Mouse (Mus musculus) CH12.LX (cell line): ENCODE results near the gene Ccdc88c. TPM values are rescaled to one million over a fixed set of nuclear protein-coding genes. Genes with fewer than 3 reads are reported as not detected.

Experiments
- DNase-seq: peaks from one replicate; pipeline ENCODE4 v3.0.0-alpha.2; 2013; ENCODE audit errors: extremely low read depth
- H3K27ac ChIP-seq: 2 replicates; pipeline ENCODE4 v1.5.1; 2012; ENCODE audit warnings: low read depth, mild to moderate bottlenecking, control low read depth, moderate library complexity; ENCODE audit not compliant: insufficient read depth
- H3K27me3 ChIP-seq: replicated peaks from 2 replicates; pipeline ENCODE3; 2012; ENCODE audit warnings: inconsistent platforms
- H3K36me3 ChIP-seq, 2 experiments: replicated peaks in 1 of 2; 2 replicates each; pipeline versions ENCODE3 to v1.6.1; 2012; ENCODE audit warnings: inconsistent platforms in 1 of 2, low read length in 1 of 2, mild to moderate bottlenecking in 1 of 2, mixed read lengths in 1 of 2, moderate library complexity in 1 of 2; ENCODE audit not compliant: control insufficient read depth in 1 of 2, insufficient read depth in 1 of 2
- H3K4me1 ChIP-seq, 2 experiments: 2 replicates each; pipeline ENCODE4 v1.6.1; 2012; ENCODE audit warnings: inconsistent platforms in 1 of 2, moderate library complexity in 1 of 2; ENCODE audit not compliant: insufficient read depth in 2 of 2, control insufficient read depth in 1 of 2
- H3K4me2 ChIP-seq: 2 replicates; pipeline ENCODE4 v1.6.1; 2012; ENCODE audit warnings: low read depth, mild to moderate bottlenecking, control low read depth; ENCODE audit not compliant: poor library complexity, insufficient read depth, severe bottlenecking
- H3K4me3 ChIP-seq, 3 experiments: fragments of 150-350 bp in 1 of 3; sonication (generic) in 1 of 3; replicated peaks in 1 of 3; 2 replicates each; pipeline versions ENCODE3 to v1.5.1; 2011 to 2012; ENCODE audit warnings: low read depth in 2 of 3, low read length in 2 of 3, mild to moderate bottlenecking in 2 of 3, moderate library complexity in 2 of 3, control low read depth in 1 of 3, improper control_type of control experiment in 1 of 3, inconsistent platforms in 1 of 3, mixed read lengths in 1 of 3; ENCODE audit not compliant: poor library complexity in 1 of 3
- H3K79me2 ChIP-seq: replicated peaks from 2 replicates; pipeline ENCODE4 v1.6.1; 2012; ENCODE audit warnings: mild to moderate bottlenecking, moderate library complexity; ENCODE audit not compliant: control insufficient read depth, poor library complexity, insufficient read depth, severe bottlenecking; ENCODE audit errors: extremely low read depth
- H3K9ac ChIP-seq: 2 replicates; pipeline ENCODE4 v1.6.1; 2012; ENCODE audit warnings: low read depth, mild to moderate bottlenecking, control low read depth, moderate library complexity; ENCODE audit not compliant: insufficient read depth
- H3K9me3 ChIP-seq: replicated peaks from 2 replicates; pipeline ENCODE3; 2012; ENCODE audit warnings: low read length, inconsistent platforms, mixed read lengths
- CHD1 ChIP-seq: IDR thresholded peaks from 2 replicates; pipeline ENCODE4 v1.6.1; 2012; ENCODE audit warnings: low read depth, low read length, improper control_type of control experiment, inconsistent platforms
- CTCF ChIP-seq, 2 experiments: IDR thresholded peaks in 1 of 2; conservative IDR thresholded peaks in 1 of 2; 2 replicates each; pipeline ENCODE4 v1.5.1; 2011 to 2012; ENCODE audit warnings: low read depth in 2 of 2, low read length in 2 of 2, improper control_type of control experiment in 1 of 2, inconsistent platforms in 1 of 2, mild to moderate bottlenecking in 1 of 2, moderate library complexity in 1 of 2
- E2F4 ChIP-seq: IDR thresholded peaks from 2 replicates; pipeline ENCODE4 v1.6.1; 2011; ENCODE audit warnings: low read depth, low read length, improper control_type of control experiment; ENCODE audit not compliant: insufficient replicate concordance
- JUND ChIP-seq: conservative IDR thresholded peaks from 2 replicates; pipeline ENCODE4 v1.6.1; 2011; ENCODE audit warnings: low read depth, low read length, improper control_type of control experiment
- KAT2A ChIP-seq: IDR thresholded peaks from 2 replicates; pipeline ENCODE4 v1.6.1; 2012; ENCODE audit warnings: low read length, improper control_type of control experiment, inconsistent platforms; ENCODE audit not compliant: insufficient replicate concordance
- MAFK ChIP-seq: IDR thresholded peaks from 2 replicates; pipeline ENCODE4 v1.6.1; 2011; ENCODE audit warnings: low read length, improper control_type of control experiment; ENCODE audit not compliant: insufficient replicate concordance
- MAZ ChIP-seq: IDR thresholded peaks from 2 replicates; pipeline ENCODE4 v1.6.1; 2012; ENCODE audit warnings: low read depth, mild to moderate bottlenecking, inconsistent platforms, low read length, improper control_type of control experiment, moderate library complexity
- MXI1 ChIP-seq: IDR thresholded peaks from 2 replicates; pipeline ENCODE4 v1.6.1; 2011; ENCODE audit warnings: mild to moderate bottlenecking, low read depth, low read length, improper control_type of control experiment
- MYC ChIP-seq: IDR thresholded peaks from 2 replicates; pipeline ENCODE4 v1.6.1; 2011; ENCODE audit warnings: low read depth, mild to moderate bottlenecking, improper control_type of control experiment, low read length
- NELFE ChIP-seq: IDR thresholded peaks from 2 replicates; pipeline ENCODE4 v1.6.1; 2011; ENCODE audit warnings: low read depth, low read length, improper control_type of control experiment
- NRF1 ChIP-seq: IDR thresholded peaks from 2 replicates; pipeline ENCODE4 v1.6.1; 2014; ENCODE audit warnings: low read depth, mild to moderate bottlenecking, inconsistent platforms, low read length, improper control_type of control experiment, moderate library complexity
- POLR2A ChIP-seq: IDR thresholded peaks from 2 replicates; pipeline ENCODE4 v1.6.1; 2011; ENCODE audit warnings: low read depth, mild to moderate bottlenecking, improper control_type of control experiment, low read length
- SIN3A ChIP-seq: IDR thresholded peaks from 2 replicates; pipeline ENCODE4 v1.6.1; 2012; ENCODE audit warnings: low read length, improper control_type of control experiment, inconsistent platforms
- SMC3 ChIP-seq: IDR thresholded peaks from 2 replicates; pipeline ENCODE4 v1.6.1; 2011; ENCODE audit warnings: low read depth, low read length, improper control_type of control experiment
- TBP ChIP-seq: conservative IDR thresholded peaks from 2 replicates; pipeline ENCODE4 v1.6.1; 2011; ENCODE audit warnings: low read depth, low read length, improper control_type of control experiment
- TCF12 ChIP-seq: IDR thresholded peaks from 2 replicates; pipeline ENCODE4 v1.6.1; 2014; ENCODE audit warnings: low read depth, mild to moderate bottlenecking, inconsistent platforms, low read length, improper control_type of control experiment
- USF1 ChIP-seq: IDR thresholded peaks from 2 replicates; pipeline ENCODE4 v1.6.1; 2014; ENCODE audit warnings: low read depth, mild to moderate bottlenecking, inconsistent platforms, low read length, improper control_type of control experiment
- USF2 ChIP-seq: conservative IDR thresholded peaks from 2 replicates; pipeline ENCODE4 v1.6.1; 2011; ENCODE audit warnings: low read depth, low read length, improper control_type of control experiment
- ZKSCAN1 ChIP-seq: IDR thresholded peaks from 2 replicates; pipeline ENCODE4 v1.6.1; 2012; ENCODE audit warnings: low read depth, inconsistent platforms, low read length, improper control_type of control experiment, borderline replicate concordance
- ZMIZ1 ChIP-seq: IDR thresholded peaks from 2 replicates; pipeline ENCODE4 v1.6.1; 2012; ENCODE audit warnings: low read depth, mild to moderate bottlenecking, inconsistent platforms, low read length, improper control_type of control experiment
- ZNF384 ChIP-seq: IDR thresholded peaks from 2 replicates; pipeline ENCODE4 v1.6.1; 2012; ENCODE audit warnings: low read depth, low read length, improper control_type of control experiment, inconsistent platforms
- dilution Hi-C: fragments of 300-500 bp; cut with MboI; formaldehyde crosslinking; loops from 2 replicates; pipeline ENCODE4 v1.14.3; 2020; ENCODE audit warnings: low sequenced_read_pairs; ENCODE audit not compliant: extremely low pct_unique_long_range_greater_than_20kb, extremely low pct_ligation_motif_present
- in situ Hi-C: fragments of 300-500 bp; cut with MboI; formaldehyde crosslinking; loops from 3 replicates; pipeline ENCODE4 v1.14.3; 2019; ENCODE audit warnings: low sequenced_read_pairs, low pct_ligation_motif_present, low pct_unique_long_range_greater_than_20kb, mixed read lengths
- polyA plus RNA-seq: library from polyadenylated mRNA; unstranded; fragments of >175 nt; gene quantifications from 2 replicates; pipeline ENCODE4 v1.2.1, GENCODE M21; 2012; ENCODE audit warnings: low read depth; ENCODE audit not compliant: insufficient read length
- total RNA-seq, 2 experiments: library from RNA; depleted of rRNA; stranded (reverse); fragments of 300-350 nt in 1 of 2; fragments of >200 nt in 1 of 2; gene quantifications; 2 replicates each; pipeline ENCODE4 v1.2.3; 2012 to 2014

Ccdc88c gene
- total and polyA plus RNA-seq, 3 experiments: 20.3 to 32.7 (median 24.9) TPM

DNA sequence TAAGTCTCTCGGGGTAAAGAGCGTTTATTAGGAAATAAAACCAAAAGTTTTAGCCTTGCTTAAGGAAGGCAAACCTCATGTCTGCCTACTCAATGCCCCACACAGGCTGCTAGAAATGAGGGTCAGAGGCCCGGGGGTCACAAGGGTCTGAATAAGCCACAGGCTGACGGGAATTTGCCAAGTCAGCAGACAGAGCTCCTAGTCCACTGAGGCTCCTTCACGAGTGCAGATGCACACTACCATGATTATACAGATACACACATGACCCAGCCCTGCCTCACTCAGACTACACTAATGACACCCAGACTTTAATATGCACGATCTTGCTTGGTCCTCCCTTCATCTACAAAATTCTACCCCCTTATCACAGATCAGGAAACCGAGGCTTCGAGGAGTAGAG lies 4.0 kb downstream of the Ccdc88c start:
- dilution Hi-C loops: no loop called here
- H3K4me2 ChIP-seq: no peak overlapping the region

DNA sequence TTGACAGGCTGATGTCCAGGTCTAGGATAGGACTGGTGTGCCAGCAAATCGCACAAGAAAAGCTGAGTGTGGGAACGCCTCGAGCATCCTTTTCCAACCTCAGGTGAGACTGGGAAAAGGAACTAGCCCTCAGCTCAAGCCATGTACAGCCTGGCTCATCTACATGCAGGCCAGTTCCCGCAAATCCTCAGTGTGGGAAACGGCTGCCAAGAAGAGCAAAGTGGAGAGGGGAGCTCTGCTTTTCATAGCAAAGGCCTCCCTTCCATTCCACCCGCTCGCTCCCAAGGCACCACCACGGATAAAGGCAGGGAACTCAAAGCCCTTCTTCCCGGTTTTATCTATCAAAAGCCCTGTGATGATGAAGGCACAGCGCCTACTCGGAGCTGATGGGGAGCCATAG lies 5.7 kb downstream of the Ccdc88c start:
- no peak overlapping the region for H3K27ac ChIP-seq
- TF ChIP-seq MYC: no peak
- TF ChIP-seq MAZ: no peak
- TF ChIP-seq TCF12: no peak
- no peak for TF ChIP-seq E2F4
- TF ChIP-seq NRF1: no peak
- TF ChIP-seq NELFE: no peak
- no peak for TF ChIP-seq ZNF384
- no peak for TF ChIP-seq POLR2A
- TF ChIP-seq SIN3A: no peak
- no peak for TF ChIP-seq CTCF (conservative IDR thresholded peaks at IDR 0.05 in 1 of 2, IDR thresholded peaks at IDR 0.05 in 1 of 2; ENCODE audit: low read depth in 2 of 2, low read length in 2 of 2)
- TF ChIP-seq ZKSCAN1: no peak
- no peak for TF ChIP-seq MXI1
- no peak for TF ChIP-seq USF2
- no peak for TF ChIP-seq USF1
- no peak overlapping the region for H3K4me2 ChIP-seq
- no peak for DNase-seq
- no peak overlapping the region for H3K4me3 ChIP-seq
- dilution Hi-C loops (no loop called here), in situ Hi-C loops (no loop called here)
- no peaks in the 10 kb centered on the region for H3K27me3 ChIP-seq
- H3K9ac ChIP-seq: no peak overlapping the region
- peaks cover 42 to 73% of the 10 kb centered on the region in 2 experiments for H3K36me3 ChIP-seq
- no peaks in the 10 kb centered on the region for H3K9me3 ChIP-seq
- H3K79me2 ChIP-seq: peaks cover 65% of the 10 kb centered on the region
- H3K4me1 ChIP-seq: peaks cover 10 to 76% of the 10 kb centered on the region in 2 experiments

More for the DNA sequence above, 4.0 kb downstream of the Ccdc88c start:
- Histone ChIP-seq H3K79me2 (peaks cover 54% of the 10 kb centered on the region), H3K9me3 (no peaks in the 10 kb centered on the region), H3K27ac (no peak overlapping the region), H3K9ac (no peak overlapping the region), H3K4me3 (no peak overlapping the region), H3K36me3 (peaks cover 40 to 68% of the 10 kb centered on the region in 2 experiments), H3K4me1 (peaks cover 8 to 59% of the 10 kb centered on the region in 2 experiments), H3K27me3 (no peaks in the 10 kb centered on the region)
- TF ChIP-seq SMC3: no peak
- no peak for TF ChIP-seq MAZ
- TF ChIP-seq KAT2A: no peak
- TF ChIP-seq CTCF (conservative IDR thresholded peaks at IDR 0.05 in 1 of 2, IDR thresholded peaks at IDR 0.05 in 1 of 2; ENCODE audit: low read depth in 2 of 2, low read length in 2 of 2): no peak
- no peak for TF ChIP-seq MAFK
- TF ChIP-seq MXI1: no peak
- no peak for TF ChIP-seq POLR2A
- no peak for TF ChIP-seq ZMIZ1
- no peak for TF ChIP-seq NELFE
- TF ChIP-seq JUND: no peak
- no peak for TF ChIP-seq USF1
- TF ChIP-seq TBP: no peak
- no peak for TF ChIP-seq CHD1
- no peak for DNase-seq
- in situ Hi-C loops: loop anchor here (5.0 kb wide), 2 partner anchors 33 to 68 kb away; no protein-coding TSS in a partner anchor
